Mouse (Mus musculus): ENCODE measurements around the gene Dmkn.

GRCm38 (mm10) chr7:30749824-30750606, 13.5 kb upstream of the Dmkn start:
- TF ChIP-seq POLR2A (IDR thresholded peaks at IDR 0.05; ENCODE audit: insufficient read depth, low read depth, low read length) (no peak), CTCF (IDR thresholded peaks at IDR 0.05; ENCODE audit: insufficient read depth, low read depth, low read length) (no peak)

Data from olfactory bulb, adult 2 months (tissue).